Mouse (Mus musculus): ENCODE measurements at regions not wholly inside any gene's neighbourhood (a gene's known extent, or its start where the extent isn't known, plus 50 kb on each side); places are given as distances from the start of the nearest gene placed in this dataset.
A peak's percentile ranks its signal among the peaks of the same experiment; 100 is the strongest.

- H3K4me1 ChIP-seq = no peaks in the 10 kb centered on the region
- H3K36me3 ChIP-seq = no peaks in the 10 kb centered on the region
- H3K9me3 ChIP-seq = no peaks in the 10 kb centered on the region
- no peak overlapping the region for H3K4me2 ChIP-seq
- no peak for ATAC-seq (ENCODE audit: insufficient number of reproducible peaks, insufficient read depth, low FRiP score, low TSS enrichment, low read depth)
- H3K27ac ChIP-seq = no peak overlapping the region
- no peak overlapping the region for H3K9ac ChIP-seq
- 57% methylated on average over 4 of the region's 4 CpGs for WGBS
- no peak overlapping the region for H3K4me3 ChIP-seq
- H3K27me3 ChIP-seq = no peaks in the 10 kb centered on the region
These were observed 484.9 kb downstream of the Car8 start for GRCm38 (mm10) chr4:7753931-7754330.

- ATAC-seq (ENCODE audit: insufficient number of reproducible peaks, insufficient read depth, low FRiP score, low TSS enrichment, low read depth) = no peak
- WGBS = 80% methylated on average over 1 of the region's 1 CpGs
- H3K4me1 ChIP-seq = no peaks in the 10 kb centered on the region
These were observed 487.6 kb downstream of the Car8 start for GRCm38 (mm10) chr4:7751208-7751607.

GRCm38 (mm10) chr4:7722893-7723292 is 515.9 kb downstream of the Car8 start:
- H3K4me2 ChIP-seq = no peak overlapping the region
- no peak overlapping the region for H3K27ac ChIP-seq
- no peak overlapping the region for H3K4me3 ChIP-seq
- no peaks in the 10 kb centered on the region for H3K36me3 ChIP-seq
- no peaks in the 10 kb centered on the region for H3K9me3 ChIP-seq
- no peak for ATAC-seq (ENCODE audit: insufficient number of reproducible peaks, insufficient read depth, low FRiP score, low TSS enrichment, low read depth)
- no peak overlapping the region for H3K9ac ChIP-seq
- no peaks in the 10 kb centered on the region for H3K4me1 ChIP-seq
- H3K27me3 ChIP-seq = no peaks in the 10 kb centered on the region

More at GRCm38 (mm10) chr4:7751208-7751607, 487.6 kb downstream of the Car8 start:
- Histone ChIP-seq H3K9me3 (no peaks in the 10 kb centered on the region), H3K27ac (no peak overlapping the region), H3K4me2 (no peak overlapping the region), H3K36me3 (no peaks in the 10 kb centered on the region), H3K27me3 (no peaks in the 10 kb centered on the region), H3K9ac (no peak overlapping the region), H3K4me3 (no peak overlapping the region)

GRCm38 (mm10) chr4:7688516-7688915 is 550.3 kb downstream of the Car8 start:
- no peak overlapping the region for H3K9ac ChIP-seq
- no peak for ATAC-seq (ENCODE audit: insufficient number of reproducible peaks, insufficient read depth, low FRiP score, low TSS enrichment, low read depth)
- WGBS = 69% methylated on average over 4 of the region's 4 CpGs

GRCm38 (mm10) chr4:7687231-7687630 is 551.6 kb downstream of the Car8 start:
- no peak for ATAC-seq (ENCODE audit: insufficient number of reproducible peaks, insufficient read depth, low FRiP score, low TSS enrichment, low read depth)
- 68% methylated on average over 1 of the region's 1 CpGs for WGBS
- no peak overlapping the region for H3K4me3 ChIP-seq
- H3K36me3 ChIP-seq = no peaks in the 10 kb centered on the region
- H3K27me3 ChIP-seq = no peaks in the 10 kb centered on the region
- no peak overlapping the region for H3K4me2 ChIP-seq
- H3K9ac ChIP-seq = no peak overlapping the region
- no peaks in the 10 kb centered on the region for H3K4me1 ChIP-seq
- no peak overlapping the region for H3K27ac ChIP-seq
- H3K9me3 ChIP-seq = no peaks in the 10 kb centered on the region

More at GRCm38 (mm10) chr4:7688516-7688915, 550.3 kb downstream of the Car8 start:
- Histone ChIP-seq H3K9me3 (0 out of 2 replicates have a peak, but pooled peaks cover 2% of the 10 kb centered on the region), H3K27ac (no peak overlapping the region), H3K27me3 (no peaks in the 10 kb centered on the region), H3K4me3 (no peak overlapping the region), H3K4me1 (no peaks in the 10 kb centered on the region), H3K36me3 (no peaks in the 10 kb centered on the region), H3K4me2 (no peak overlapping the region)

- ATAC-seq (ENCODE audit: insufficient number of reproducible peaks, insufficient read depth, low FRiP score, low TSS enrichment, low read depth) = no peak
- Histone ChIP-seq H3K4me2 (no peak overlapping the region), H3K36me3 (no peaks in the 10 kb centered on the region), H3K9me3 (no peaks in the 10 kb centered on the region), H3K9ac (no peak overlapping the region), H3K27me3 (no peaks in the 10 kb centered on the region), H3K4me3 (no peak overlapping the region), H3K4me1 (peaks cover 8% of the 10 kb centered on the region; the same call in 1 of the 2 replicates), H3K27ac (no peak overlapping the region)
- 84% methylated on average over 4 of the region's 4 CpGs for WGBS
These were observed 568.1 kb downstream of the Car8 start for GRCm38 (mm10) chr4:7670795-7671105.

- H3K27ac ChIP-seq = no peak overlapping the region
These were observed 568.6 kb downstream of the Car8 start for GRCm38 (mm10) chr4:7669992-7670794.

GRCm38 (mm10) chr4:7666935-7667594 is 571.8 kb downstream of the Car8 start:
- no peak overlapping the region for H3K9ac ChIP-seq
- H3K27ac ChIP-seq = peak overlapping the region; percentile 80
- H3K4me3 ChIP-seq = no peak overlapping the region
- 14% methylated on average over 7 of the region's 7 CpGs for WGBS
- peak; percentile 93 for ATAC-seq (ENCODE audit: insufficient number of reproducible peaks, insufficient read depth, low FRiP score, low TSS enrichment, low read depth)
- peaks cover 8% of the 10 kb centered on the region; the same call in 1 of the 2 replicates for H3K4me1 ChIP-seq
- H3K9me3 ChIP-seq = no peaks in the 10 kb centered on the region
- no peaks in the 10 kb centered on the region for H3K27me3 ChIP-seq
- peak overlapping the region; percentile 41 for H3K4me2 ChIP-seq
- H3K36me3 ChIP-seq = no peaks in the 10 kb centered on the region

More at GRCm38 (mm10) chr4:7669992-7670794, 568.6 kb downstream of the Car8 start:
- no peaks in the 10 kb centered on the region for H3K27me3 ChIP-seq
- no peak for ATAC-seq (ENCODE audit: insufficient number of reproducible peaks, insufficient read depth, low FRiP score, low TSS enrichment, low read depth)
- WGBS = 55% methylated on average over 4 of the region's 4 CpGs
- H3K4me2 ChIP-seq = no peak overlapping the region
- peaks cover 8% of the 10 kb centered on the region; the same call in 1 of the 2 replicates for H3K4me1 ChIP-seq
- no peaks in the 10 kb centered on the region for H3K36me3 ChIP-seq
- H3K9ac ChIP-seq = no peak overlapping the region
- no peak overlapping the region for H3K4me3 ChIP-seq
- no peaks in the 10 kb centered on the region for H3K9me3 ChIP-seq

- Histone ChIP-seq H3K9me3 (no peaks in the 10 kb centered on the region), H3K9ac (no peak overlapping the region), H3K27ac (no peak overlapping the region), H3K36me3 (no peaks in the 10 kb centered on the region), H3K4me1 (no peaks in the 10 kb centered on the region), H3K4me3 (no peak overlapping the region), H3K4me2 (no peak overlapping the region), H3K27me3 (no peaks in the 10 kb centered on the region)
- WGBS = 63% methylated on average over 8 of the region's 8 CpGs
- no peak for ATAC-seq (ENCODE audit: insufficient number of reproducible peaks, insufficient read depth, low FRiP score, low TSS enrichment, low read depth)
These were observed 595.8 kb downstream of the Car8 start for GRCm38 (mm10) chr4:7642878-7643590.

- ATAC-seq (ENCODE audit: insufficient number of reproducible peaks, insufficient read depth, low FRiP score, low TSS enrichment, low read depth) = no peak
- Histone ChIP-seq H3K27me3 (no peaks in the 10 kb centered on the region), H3K4me1 (no peaks in the 10 kb centered on the region), H3K4me3 (no peak overlapping the region), H3K9me3 (no peaks in the 10 kb centered on the region), H3K27ac (no peak overlapping the region), H3K4me2 (no peak overlapping the region), H3K36me3 (no peaks in the 10 kb centered on the region), H3K9ac (no peak overlapping the region)
- WGBS = 69% methylated on average over 4 of the region's 4 CpGs
These were observed 641.0 kb downstream of the Car8 start for GRCm38 (mm10) chr4:7597671-7598390.

- H3K36me3 ChIP-seq = no peaks in the 10 kb centered on the region
- H3K4me3 ChIP-seq = no peak overlapping the region
- H3K4me1 ChIP-seq = no peaks in the 10 kb centered on the region
- H3K27ac ChIP-seq = no peak overlapping the region
- H3K9ac ChIP-seq = no peak overlapping the region
- H3K27me3 ChIP-seq = no peaks in the 10 kb centered on the region
- 76% methylated on average over 4 of the region's 4 CpGs for WGBS
- ATAC-seq (ENCODE audit: insufficient number of reproducible peaks, insufficient read depth, low FRiP score, low TSS enrichment, low read depth) = no peak
- no peaks in the 10 kb centered on the region for H3K9me3 ChIP-seq
- no peak overlapping the region for H3K4me2 ChIP-seq
These were observed 642.7 kb downstream of the Car8 start for GRCm38 (mm10) chr4:7596116-7596515.
